Mouse (Mus musculus) testis, adult 2 months (tissue): ENCODE results near the gene Chrd.

Experiments
- CTCF ChIP-seq: fragments of 200-500 bp; IDR thresholded peaks from 2 replicates; pipeline ENCODE4 v1.5.1; 2012; ENCODE audit warnings: low read depth, mild to moderate bottlenecking, inconsistent platforms, low read length, moderate library complexity; ENCODE audit not compliant: control insufficient read depth, insufficient read depth, insufficient replicate concordance
- POLR2A ChIP-seq: fragments of 200-500 bp; IDR thresholded peaks from 2 replicates; pipeline ENCODE4 v1.6.1; 2012; ENCODE audit warnings: low read depth, mild to moderate bottlenecking, inconsistent platforms, low read length, moderate library complexity; ENCODE audit not compliant: control insufficient read depth

DNA sequence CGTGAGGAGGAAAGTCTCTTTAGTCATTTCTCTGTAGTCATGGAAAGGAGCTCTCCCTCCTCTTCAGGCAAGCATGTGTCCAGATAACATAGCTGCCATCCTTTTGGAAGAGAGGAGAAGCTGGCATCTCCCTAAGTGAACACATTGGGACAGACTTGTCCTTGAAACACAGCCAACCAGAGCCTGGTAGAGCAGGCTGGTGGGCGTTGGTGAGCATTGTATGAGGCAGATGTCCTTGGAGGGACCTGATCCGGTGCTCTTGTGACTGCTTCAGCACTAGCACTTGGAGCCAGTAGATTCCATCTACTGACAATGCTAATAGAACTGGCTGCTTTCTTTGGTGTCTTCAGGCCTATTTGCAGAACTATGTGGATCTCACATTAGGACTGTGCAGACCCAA, 46.9 kb downstream of the Chrd start:
- TF ChIP-seq CTCF (no peak), POLR2A (no peak)
